Mouse (Mus musculus): ENCODE results near the gene Bcap31. TPM values are rescaled to one million over a fixed set of nuclear protein-coding genes. Genes with fewer than 3 reads are reported as not detected.

Bcap31 gene
- polyA plus RNA-seq, 1 experiment from 2014 or later = 256 TPM

GRCm38 (mm10) chrX:73653392-73653791, 62.6 kb downstream of the Bcap31 start:
- ATAC-seq (replicated peaks; ENCODE audit: low FRiP score) = no peak
- no peak overlapping the region for H3K4me3 ChIP-seq (replicated peaks)
- H3K9ac ChIP-seq = no peak overlapping the region
- no peaks in the 10 kb centered on the region for H3K4me1 ChIP-seq
- WGBS = 81% methylated on average over 6 of the region's 6 CpGs
- no peaks in the 10 kb centered on the region for H3K36me3 ChIP-seq
- H3K27ac ChIP-seq = no peak overlapping the region
- H3K4me2 ChIP-seq = no peak overlapping the region
- peaks cover 19% of the 10 kb centered on the region; the same call in 1 of the 2 replicates for H3K27me3 ChIP-seq
- H3K9me3 ChIP-seq (replicated peaks) = no peaks in the 10 kb centered on the region

DNA sequence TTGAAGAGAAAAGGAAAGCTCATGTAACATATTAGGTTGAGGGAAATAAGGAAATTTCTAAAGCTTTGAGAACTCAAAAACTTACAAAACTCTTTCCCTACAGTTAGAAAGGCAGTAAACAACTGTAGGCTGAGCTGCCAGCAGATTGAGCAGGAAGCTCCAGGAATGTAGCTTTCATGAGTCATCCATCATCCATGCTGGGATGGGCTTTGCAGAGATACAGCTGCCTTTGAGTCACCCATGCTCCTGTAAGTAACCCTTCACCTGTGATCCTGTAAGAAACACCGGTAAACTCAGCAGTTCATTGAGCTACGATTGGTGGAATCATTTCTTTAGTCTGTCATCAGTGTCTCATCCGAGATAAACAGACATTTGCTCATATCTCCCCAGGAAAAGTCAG, 65.1 kb downstream of the Bcap31 start:
- no peak overlapping the region for H3K27ac ChIP-seq
- 68% methylated on average over 3 of the region's 3 CpGs for WGBS
- H3K9me3 ChIP-seq (replicated peaks) = no peaks in the 10 kb centered on the region
- peaks cover 16% of the 10 kb centered on the region; the same call in 1 of the 2 replicates for H3K27me3 ChIP-seq
- H3K4me2 ChIP-seq = no peak overlapping the region
- H3K36me3 ChIP-seq = no peaks in the 10 kb centered on the region
- H3K9ac ChIP-seq = no peak overlapping the region
- H3K4me3 ChIP-seq (replicated peaks) = no peak overlapping the region
- H3K4me1 ChIP-seq = no peaks in the 10 kb centered on the region
- no peak for ATAC-seq (replicated peaks; ENCODE audit: low FRiP score)

- no peaks in the 10 kb centered on the region; the same call in 1 of the 2 replicates for H3K4me1 ChIP-seq
- no peak overlapping the region for H3K9ac ChIP-seq
- H3K9me3 ChIP-seq (replicated peaks) = no peaks in the 10 kb centered on the region
- no peaks in the 10 kb centered on the region for H3K36me3 ChIP-seq
- WGBS = 42% methylated on average over 4 of the region's 4 CpGs
- ATAC-seq (replicated peaks; ENCODE audit: low FRiP score) = no peak
- no peak overlapping the region for H3K4me3 ChIP-seq (replicated peaks)
- no peak overlapping the region for H3K4me2 ChIP-seq
- no peak overlapping the region for H3K27ac ChIP-seq
- H3K27me3 ChIP-seq = peaks cover 27% of the 10 kb centered on the region
Observed at GRCm38 (mm10) chrX:73645121-73645520, 70.9 kb downstream of the Bcap31 start.

DNA sequence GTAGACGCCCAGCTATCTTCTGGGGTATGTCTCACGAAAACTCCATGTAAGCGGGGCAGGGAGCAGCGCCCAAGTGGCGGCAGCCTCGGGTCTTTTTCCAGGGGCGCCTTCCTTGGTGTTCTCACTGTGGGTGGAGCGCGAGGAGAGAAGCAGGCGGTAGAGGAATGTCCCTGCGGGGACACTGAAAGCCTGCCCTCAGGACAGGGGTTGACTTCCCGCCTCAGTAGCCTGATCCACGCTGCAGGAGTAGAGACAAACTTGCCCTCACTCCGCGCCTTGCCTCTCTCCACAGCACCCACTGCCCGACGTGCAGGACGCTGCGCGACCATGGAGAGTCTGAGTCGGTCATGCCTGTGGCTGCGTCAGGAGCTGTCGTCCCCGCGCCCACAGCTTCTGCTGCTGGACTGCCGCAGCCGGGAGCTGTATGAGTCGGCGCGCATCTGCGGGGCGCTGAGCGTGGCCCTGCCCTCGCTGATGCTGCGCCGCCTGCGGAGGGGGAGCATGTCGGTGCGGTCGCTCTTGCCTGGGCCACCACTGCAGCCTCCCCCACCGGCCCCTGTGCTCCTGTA, 76.0 kb downstream of the Bcap31 start:
- 0 out of 2 replicates have a peak, but pooled peaks have one; percentile 6 for ATAC-seq (replicated peaks; ENCODE audit: low FRiP score)
- peaks cover 22% of the 10 kb centered on the region for H3K4me1 ChIP-seq
- H3K36me3 ChIP-seq = no peaks in the 10 kb centered on the region
- no peak overlapping the region for H3K27ac ChIP-seq
- H3K9ac ChIP-seq = peak overlapping the region; percentile 35; the same call in 1 of the 2 replicates
- peaks cover 70% of the 10 kb centered on the region for H3K27me3 ChIP-seq
- no peaks in the 10 kb centered on the region for H3K9me3 ChIP-seq (replicated peaks)
- 21% methylated on average over 41 of the region's 41 CpGs for WGBS
- peak overlapping the region; percentile 79 for H3K4me2 ChIP-seq
- peak overlapping the region; percentile 47 for H3K4me3 ChIP-seq (replicated peaks)

- Histone ChIP-seq H3K9ac (peak within 1 kb of the TSS; percentile 35; the same call in 1 of the 2 replicates), H3K4me3 (replicated peaks) (peak within 1 kb of the TSS; percentile 47), H3K9me3 (replicated peaks) (no peaks in the 10 kb centered on the region), H3K27ac (no peak within 1 kb of the TSS), H3K4me1 (peaks cover 22% of the 10 kb centered on the region), H3K36me3 (no peaks in the 10 kb centered on the region), H3K27me3 (peaks cover 74% of the 10 kb centered on the region), H3K4me2 (peak within 1 kb of the TSS; percentile 79)
- peak; percentile 79 for ATAC-seq (replicated peaks; ENCODE audit: low FRiP score)
- WGBS = 23% methylated on average over 28 of the region's 28 CpGs
Observed at GRCm38 (mm10) chrX:73639255-73639675, 76.7 kb downstream of the Bcap31 start, which contains the start of gene Dusp9. Gene Dusp9, plus strand, starts transcription at chrX:73639419.

DNA sequence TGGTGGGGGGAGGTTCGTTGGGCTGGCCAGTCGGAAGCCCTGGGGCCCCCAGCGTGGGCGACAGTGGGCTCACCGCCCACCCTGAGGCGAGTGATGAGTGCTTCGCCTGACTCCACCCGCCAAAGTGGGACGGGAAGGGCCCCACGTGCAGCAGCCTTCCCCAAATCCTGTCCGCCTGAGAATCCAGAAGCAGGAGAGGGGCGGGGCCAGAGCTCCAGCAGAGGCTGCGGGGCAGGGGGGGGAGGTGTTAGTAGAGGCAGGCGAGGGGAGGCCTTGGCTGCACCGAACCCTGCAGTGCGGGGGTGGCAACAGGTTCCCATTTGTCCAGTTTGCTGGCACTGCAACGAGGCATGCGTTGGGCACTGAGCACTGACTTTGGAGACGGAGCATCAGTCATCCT, 78.6 kb downstream of the Bcap31 start:
- Histone ChIP-seq H3K27me3 (peaks cover 79% of the 10 kb centered on the region), H3K4me2 (peak overlapping the region; percentile 76), H3K36me3 (no peaks in the 10 kb centered on the region), H3K27ac (no peak overlapping the region), H3K4me3 (replicated peaks) (peak overlapping the region; percentile 39), H3K9ac (no peak overlapping the region), H3K4me1 (peaks cover 22% of the 10 kb centered on the region), H3K9me3 (replicated peaks) (no peaks in the 10 kb centered on the region)
- 0 out of 2 replicates have a peak, but pooled peaks have one; percentile 21 for ATAC-seq (replicated peaks; ENCODE audit: low FRiP score)
- WGBS = 24% methylated on average over 18 of the region's 19 CpGs

Other genes with a start within 250 kb of the Bcap31 start
- 90.8 and 96.4 TPM in 2 replicates for gene Bgn, start 232.6 kb downstream of the Bcap31 start, polyA plus RNA-seq (2015; fragmentation: Nextera tagmentation; extraction: Ambion mirVana)
- gene Atp2b3, start 213.1 kb downstream of the Bcap31 start, polyA plus RNA-seq (2015; fragmentation: Nextera tagmentation; extraction: Ambion mirVana) = 0.31 and 0.36 TPM in 2 replicates
- gene Dusp9, start 76.8 kb downstream of the Bcap31 start, polyA plus RNA-seq (2015; fragmentation: Nextera tagmentation; extraction: Ambion mirVana) = 27.9 and 29.3 TPM in 2 replicates
- 14.5 and 17.3 TPM in 2 replicates for gene Pnck, start 56.1 kb downstream of the Bcap31 start, polyA plus RNA-seq (2015; fragmentation: Nextera tagmentation; extraction: Ambion mirVana)
- 7.1 and 7.9 TPM in 2 replicates for gene Slc6a8, start 43.0 kb downstream of the Bcap31 start, polyA plus RNA-seq (2015; fragmentation: Nextera tagmentation; extraction: Ambion mirVana)
- gene Abcd1, start 422 bp upstream of the Bcap31 start, polyA plus RNA-seq (2015; fragmentation: Nextera tagmentation; extraction: Ambion mirVana) = 12.4 and 15.2 TPM in 2 replicates
- gene Plxnb3, start 40.9 kb upstream of the Bcap31 start, polyA plus RNA-seq (2015; fragmentation: Nextera tagmentation; extraction: Ambion mirVana) = 0.14 and 0.44 TPM in 2 replicates
- 5.2 and 8.1 TPM in 2 replicates for gene Srpk3, start 58.2 kb upstream of the Bcap31 start, polyA plus RNA-seq (2015; fragmentation: Nextera tagmentation; extraction: Ambion mirVana)
- 224 and 234 TPM in 2 replicates for gene Idh3g, start 70.7 kb upstream of the Bcap31 start, polyA plus RNA-seq (2015; fragmentation: Nextera tagmentation; extraction: Ambion mirVana)
- 176 and 184 TPM in 2 replicates for gene Ssr4, start 70.9 kb upstream of the Bcap31 start, polyA plus RNA-seq (2015; fragmentation: Nextera tagmentation; extraction: Ambion mirVana)
- 0.80 and 0.92 TPM in 2 replicates for gene Pdzd4, start 108.8 kb upstream of the Bcap31 start, polyA plus RNA-seq (2015; fragmentation: Nextera tagmentation; extraction: Ambion mirVana)
- gene Avpr2, start 175.9 kb upstream of the Bcap31 start, polyA plus RNA-seq (2015; fragmentation: Nextera tagmentation; extraction: Ambion mirVana) = 5.8 and 6.2 TPM in 2 replicates
- gene L1cam, start 179.9 kb upstream of the Bcap31 start, polyA plus RNA-seq (2015; fragmentation: Nextera tagmentation; extraction: Ambion mirVana) = 8.0 and 10.4 TPM in 2 replicates
- gene Arhgap4, start 205.7 kb upstream of the Bcap31 start, polyA plus RNA-seq (2015; fragmentation: Nextera tagmentation; extraction: Ambion mirVana) = 3.7 and 4.0 TPM in 2 replicates
- gene Naa10, start 205.8 kb upstream of the Bcap31 start, polyA plus RNA-seq (2015; fragmentation: Nextera tagmentation; extraction: Ambion mirVana) = 139 and 159 TPM in 2 replicates
- 41.9 and 54.5 TPM in 2 replicates for gene Renbp, start 214.7 kb upstream of the Bcap31 start, polyA plus RNA-seq (2015; fragmentation: Nextera tagmentation; extraction: Ambion mirVana)

All from kidney, embryonic 15.5 days (tissue).